Mouse (Mus musculus) MEL (cell line): ENCODE data around the gene Prkcz. TPM values are rescaled to one million over a fixed set of nuclear protein-coding genes. Genes with fewer than 3 reads are reported as not detected.

ENCODE experiments used
- DNase-seq: peaks from one replicate; pipeline ENCODE4 v3.0.0; 2011; ENCODE audit warnings: low read depth, low spot score
- H3K27ac ChIP-seq: 2 replicates; pipeline ENCODE4 v1.5.1; 2012; ENCODE audit warnings: low read depth, mild to moderate bottlenecking, control low read depth, low read length, moderate library complexity; ENCODE audit not compliant: control insufficient read depth
- H3K27me3 ChIP-seq, 2 experiments: fragments of 150-350 bp in 1 of 2; sonication (generic) in 1 of 2; 2 replicates each; pipeline ENCODE4 v1.6.1; 2012; ENCODE audit warnings: low read length in 2 of 2, mild to moderate bottlenecking in 2 of 2, improper control_type of control experiment in 1 of 2, moderate library complexity in 1 of 2; ENCODE audit not compliant: insufficient read depth in 2 of 2, control insufficient read depth in 1 of 2
- H3K36me3 ChIP-seq, 2 experiments: 2 replicates each; pipeline ENCODE4 v1.6.1; 2012 to 2014; ENCODE audit warnings: low read length in 2 of 2, improper control_type of control experiment in 1 of 2, inconsistent platforms in 1 of 2, mild to moderate bottlenecking in 1 of 2; ENCODE audit not compliant: insufficient read depth in 2 of 2, control insufficient read depth in 1 of 2
- H3K4me1 ChIP-seq, 2 experiments: fragments of 150-350 bp in 1 of 2; sonication (generic) in 1 of 2; 2 replicates each; pipeline ENCODE4 v1.6.1; 2012; ENCODE audit warnings: low read length in 2 of 2, improper control_type of control experiment in 1 of 2, mild to moderate bottlenecking in 1 of 2; ENCODE audit not compliant: insufficient read depth in 2 of 2, control insufficient read depth in 1 of 2
- H3K4me3 ChIP-seq, 2 experiments: fragments of 150-350 bp in 1 of 2; sonication (generic) in 1 of 2; 2 replicates each; pipeline ENCODE4 v1.5.1; 2012; ENCODE audit warnings: low read depth in 2 of 2, low read length in 2 of 2, mild to moderate bottlenecking in 2 of 2, moderate library complexity in 2 of 2, control low read depth in 1 of 2, improper control_type of control experiment in 1 of 2; ENCODE audit not compliant: control insufficient read depth in 1 of 2, insufficient read depth in 1 of 2
- H3K79me2 ChIP-seq: 2 replicates; pipeline ENCODE4 v1.6.1; 2012; ENCODE audit warnings: mild to moderate bottlenecking, low read length, moderate library complexity; ENCODE audit not compliant: control insufficient read depth, poor library complexity, insufficient read depth
- H3K9ac ChIP-seq: 2 replicates; pipeline ENCODE4 v1.6.1; 2012; ENCODE audit warnings: low read depth, mild to moderate bottlenecking, control low read depth, low read length, moderate library complexity; ENCODE audit not compliant: control insufficient read depth, poor library complexity, severe bottlenecking
- H3K9me3 ChIP-seq: fragments of 150-350 bp; sonication (generic); replicated peaks from 2 replicates; pipeline ENCODE4 v1.6.1; 2012; ENCODE audit warnings: mild to moderate bottlenecking, low read length, improper control_type of control experiment, moderate library complexity; ENCODE audit not compliant: insufficient read depth
- CHD1 ChIP-seq: IDR thresholded peaks from 2 replicates; pipeline ENCODE4 v1.6.1; 2012; ENCODE audit warnings: low read depth, mild to moderate bottlenecking, inconsistent platforms, low read length, improper control_type of control experiment
- E2F4 ChIP-seq: IDR thresholded peaks from 2 replicates; pipeline ENCODE4 v1.6.1; 2011; ENCODE audit warnings: low read depth, low read length, improper control_type of control experiment, borderline replicate concordance
- ELF1 ChIP-seq: IDR thresholded peaks from 2 replicates; pipeline ENCODE4 v1.6.1; 2014; ENCODE audit warnings: low read depth, mild to moderate bottlenecking, inconsistent platforms, low read length, improper control_type of control experiment, moderate library complexity
- GABPA ChIP-seq: IDR thresholded peaks from 2 replicates; pipeline ENCODE4 v1.6.1; 2012; ENCODE audit warnings: low read depth, mild to moderate bottlenecking, inconsistent platforms, low read length, improper control_type of control experiment, moderate library complexity
- GATA1 ChIP-seq: IDR thresholded peaks from 2 replicates; pipeline ENCODE4 v1.6.1; 2011; ENCODE audit warnings: low read depth, low read length, improper control_type of control experiment
- JUND ChIP-seq: IDR thresholded peaks from 2 replicates; pipeline ENCODE4 v1.6.1; 2011; ENCODE audit warnings: low read depth, mild to moderate bottlenecking, improper control_type of control experiment, low read length
- MAFK ChIP-seq: IDR thresholded peaks from 2 replicates; pipeline ENCODE4 v1.6.1; 2011; ENCODE audit warnings: low read depth, mild to moderate bottlenecking, low read length, improper control_type of control experiment, borderline replicate concordance
- MAZ ChIP-seq: IDR thresholded peaks from 2 replicates; pipeline ENCODE4 v1.6.1; 2012; ENCODE audit warnings: low read depth, mild to moderate bottlenecking, inconsistent platforms, low read length, improper control_type of control experiment
- MXI1 ChIP-seq: IDR thresholded peaks from 2 replicates; pipeline ENCODE4 v1.6.1; 2011; ENCODE audit warnings: mild to moderate bottlenecking, low read depth, low read length, improper control_type of control experiment
- MYB ChIP-seq: IDR thresholded peaks from 2 replicates; pipeline ENCODE4 v1.6.1; 2011; ENCODE audit warnings: mild to moderate bottlenecking, low read depth, low read length, improper control_type of control experiment
- NRF1 ChIP-seq: IDR thresholded peaks from 2 replicates; pipeline ENCODE4 v1.6.1; 2014; ENCODE audit warnings: low read depth, mild to moderate bottlenecking, inconsistent platforms, low read length, improper control_type of control experiment, moderate library complexity; ENCODE audit not compliant: poor library complexity, insufficient read depth, severe bottlenecking
- POLR2AphosphoS5 ChIP-seq: IDR thresholded peaks from 2 replicates; pipeline ENCODE4 v1.6.1; 2012; ENCODE audit warnings: low read depth, borderline replicate concordance, mild to moderate bottlenecking, inconsistent platforms, low read length, moderate library complexity, mixed read lengths
- RAD21 ChIP-seq: IDR thresholded peaks from 2 replicates; pipeline ENCODE4 v1.6.1; 2011; ENCODE audit warnings: mild to moderate bottlenecking, low read depth, low read length, improper control_type of control experiment
- RCOR1 ChIP-seq: IDR thresholded peaks from 2 replicates; pipeline ENCODE4 v1.6.1; 2012; ENCODE audit warnings: low read depth, mild to moderate bottlenecking, inconsistent platforms, low read length, improper control_type of control experiment
- SMC3 ChIP-seq: IDR thresholded peaks from 2 replicates; pipeline ENCODE4 v1.6.1; 2011; ENCODE audit warnings: low read depth, low read length, improper control_type of control experiment
- TAL1 ChIP-seq: IDR thresholded peaks from 2 replicates; pipeline ENCODE4 v1.6.1; 2012; ENCODE audit warnings: mild to moderate bottlenecking, inconsistent platforms, low read length, moderate library complexity, mixed read lengths
- TCF12 ChIP-seq: IDR thresholded peaks from 2 replicates; pipeline ENCODE4 v1.6.1; 2014; ENCODE audit warnings: low read depth, mild to moderate bottlenecking, inconsistent platforms, low read length, improper control_type of control experiment, moderate library complexity
- USF1 ChIP-seq: IDR thresholded peaks from 2 replicates; pipeline ENCODE4 v1.6.1; 2014; ENCODE audit warnings: low read depth, mild to moderate bottlenecking, inconsistent platforms, low read length, improper control_type of control experiment, moderate library complexity
- ZC3H11A ChIP-seq: IDR thresholded peaks from 2 replicates; pipeline ENCODE4 v1.6.1; 2012; ENCODE audit warnings: low read depth, mild to moderate bottlenecking, inconsistent platforms, low read length, improper control_type of control experiment
- ZKSCAN1 ChIP-seq: IDR thresholded peaks from 2 replicates; pipeline ENCODE4 v1.6.1; 2012; ENCODE audit warnings: low read depth, mild to moderate bottlenecking, inconsistent platforms, low read length, improper control_type of control experiment, moderate library complexity
- polyA plus RNA-seq, 2 experiments: library from polyadenylated mRNA; stranded (reverse) in 1 of 2; unstranded in 1 of 2; fragments of >175 nt in 1 of 2; fragments of >200 nt in 1 of 2; gene quantifications; 2 replicates each; pipeline versions ENCODE4 v1.2.1 to v1.2.4; 2012; ENCODE audit warnings: low replicate concordance in 2 of 2, low read depth in 1 of 2; ENCODE audit not compliant: insufficient read length in 2 of 2, insufficient read depth in 1 of 2, missing spikeins in 1 of 2
- total RNA-seq: library from RNA; depleted of rRNA; stranded (reverse); fragments of 300-350 nt; gene quantifications from 2 replicates; pipeline ENCODE4 v1.2.3, GENCODE M21; 2012

The Prkcz gene
- total and polyA plus RNA-seq, 3 experiments, result 0.12 to 0.92 TPM; not detected in 1

- H3K27me3 ChIP-seq, result no peaks in the 10 kb centered on the region
- H3K27ac ChIP-seq, result no peak overlapping the region
- H3K79me2 ChIP-seq, result peaks cover 48% of the 10 kb centered on the region
- no peak for DNase-seq
- peaks cover 11 to 19% of the 10 kb centered on the region in 2 experiments for H3K4me1 ChIP-seq
- H3K4me3 ChIP-seq, result no peak overlapping the region
- no peak overlapping the region for H3K9ac ChIP-seq
- no peak for TF ChIP-seq ELF1
- no peak for TF ChIP-seq USF1
- TF ChIP-seq SMC3, result no peak
- TF ChIP-seq ZC3H11A, result no peak
- TF ChIP-seq POLR2AphosphoS5, result no peak
- H3K36me3 ChIP-seq, result peaks cover 0 to 6% of the 10 kb centered on the region in 2 experiments; a peak in 2 of 4 replicates
- H3K9me3 ChIP-seq, result no peaks in the 10 kb centered on the region
These were observed 143.7 kb downstream of the Prkcz start for GRCm38 (mm10) chr4:155217241-155218103.

- H3K4me3 ChIP-seq, result no peak overlapping the region
- H3K79me2 ChIP-seq, result peaks cover 37% of the 10 kb centered on the region
- H3K9ac ChIP-seq, result no peak overlapping the region
- no peak overlapping the region for H3K27ac ChIP-seq
- peaks cover 0 to 4% of the 10 kb centered on the region in 2 experiments; a peak in 2 of 4 replicates for H3K36me3 ChIP-seq
- peaks cover 10 to 17% of the 10 kb centered on the region in 2 experiments for H3K4me1 ChIP-seq
- peak; percentile 28 for DNase-seq
- TF ChIP-seq MAZ (no peak), MAFK (no peak), JUND (no peak), CHD1 (no peak), GATA1 (0 out of 2 replicates have a peak, but pooled peaks have one; percentile 16), GABPA (no peak), ZKSCAN1 (no peak), E2F4 (no peak), RAD21 (no peak), TCF12 (no peak), RCOR1 (0 out of 2 replicates have a peak, but pooled peaks have one; percentile 31), POLR2AphosphoS5 (no peak), NRF1 (no peak), MYB (no peak), SMC3 (no peak), MXI1 (no peak), TAL1 (no peak)
- no peaks in the 10 kb centered on the region for H3K27me3 ChIP-seq
- H3K9me3 ChIP-seq, result no peaks in the 10 kb centered on the region
These were observed 145.2 kb downstream of the Prkcz start for GRCm38 (mm10) chr4:155215773-155216630.
